Mouse (Mus musculus) kidney, adult 2 months (tissue): ENCODE results near the gene Gapdhs.

Source experiments
- CTCF ChIP-seq: fragments of 200-500 bp; conservative IDR thresholded peaks from 2 replicates; pipeline ENCODE4 v1.5.1; 2011; ENCODE audit warnings: low read depth, mild to moderate bottlenecking, control low read depth, low read length, moderate library complexity, mixed read lengths; ENCODE audit not compliant: insufficient read depth, insufficient read length
- POLR2A ChIP-seq: fragments of 200-500 bp; IDR thresholded peaks from one replicate; pipeline ENCODE4 v1.6.1; 2011; ENCODE audit warnings: low read depth, low read length, control low read depth

DNA sequence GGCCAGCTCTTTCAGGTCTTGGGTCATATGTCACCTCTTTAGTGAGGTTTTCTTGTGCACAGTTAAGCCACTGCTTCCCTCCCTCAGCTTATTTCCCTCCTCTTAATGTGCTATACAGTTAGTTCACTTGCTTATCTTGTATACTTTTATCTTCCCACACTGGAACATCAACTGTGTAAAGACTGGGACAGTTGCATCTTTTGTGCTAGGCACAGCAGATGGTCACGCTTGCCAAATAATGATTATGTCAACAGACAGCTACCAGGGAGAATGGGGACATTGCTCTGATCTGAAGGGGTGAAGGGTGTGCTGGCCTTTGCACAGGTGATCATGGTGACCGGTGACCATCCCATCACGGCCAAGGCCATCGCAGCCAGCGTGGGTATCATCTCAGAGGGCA is 23.8 kb downstream of the Gapdhs start:
- TF ChIP-seq POLR2A (no peak), CTCF (no peak)
